Mouse (Mus musculus) brain, embryonic 14.5 days (tissue): ENCODE measurements around the gene Sp2. TPM values are rescaled to one million over a fixed set of nuclear protein-coding genes. Genes with fewer than 3 reads are reported as not detected.

Experiments used
- DNase-seq: peaks from one replicate; pipeline ENCODE4 v3.0.0-alpha.2; 2011; ENCODE audit warnings: low read depth
- CTCF ChIP-seq: fragments of 200-500 bp; IDR thresholded peaks from 2 replicates; pipeline ENCODE4 v1.5.1; 2012; ENCODE audit warnings: inconsistent platforms, mild to moderate bottlenecking, moderate library complexity, borderline replicate concordance; ENCODE audit not compliant: insufficient read depth, insufficient read length; ENCODE audit errors: extremely low read depth
- POLR2A ChIP-seq: fragments of 200-500 bp; IDR thresholded peaks from 2 replicates; pipeline ENCODE4 v1.6.1; 2012; ENCODE audit warnings: mild to moderate bottlenecking, inconsistent platforms, borderline replicate concordance; ENCODE audit not compliant: poor library complexity, insufficient read depth, insufficient read length, severe bottlenecking; ENCODE audit errors: extremely low read depth
- polyA plus RNA-seq: library from polyadenylated mRNA; depleted of rRNA; stranded (reverse); fragments of >200 nt; gene quantifications from 2 replicates; pipeline ENCODE4 v1.2.3, GENCODE M21; 2012

Sp2 gene
- polyA plus RNA-seq, 1 experiment = 17.8 TPM

- peak; percentile 48; the same call in 1 of the 2 replicates for TF ChIP-seq POLR2A
- peak; percentile 6; the same call in 1 of the 2 replicates for TF ChIP-seq CTCF
- DNase-seq = peak; percentile 94
These were observed 5.7 kb downstream of the Sp2 start for GRCm38 (mm10) chr11:96976911-96977591.

- DNase-seq = no peak
- TF ChIP-seq CTCF (no peak), POLR2A (no peak)
These were observed 6.4 kb downstream of the Sp2 start for GRCm38 (mm10) chr11:96976379-96976687.

GRCm38 (mm10) chr11:96975511-96976378 is 7.0 kb downstream of the Sp2 start:
- TF ChIP-seq POLR2A = no peak
- no peak for TF ChIP-seq CTCF
- peak; percentile 8 for DNase-seq

GRCm38 (mm10) chr11:96974813-96975212 is 7.9 kb downstream of the Sp2 start:
- TF ChIP-seq POLR2A (no peak), CTCF (no peak)

GRCm38 (mm10) chr11:96973426-96973964 is 9.3 kb downstream of the Sp2 start:
- TF ChIP-seq CTCF (no peak), POLR2A (no peak)
- DNase-seq = peak; percentile 9

More at GRCm38 (mm10) chr11:96974813-96975212, 7.9 kb downstream of the Sp2 start:
- DNase-seq = no peak

- no peak for TF ChIP-seq CTCF
- TF ChIP-seq POLR2A = no peak
- peak; percentile 22 for DNase-seq
These were observed 9.9 kb downstream of the Sp2 start for GRCm38 (mm10) chr11:96972906-96973305.

GRCm38 (mm10) chr11:96970341-96970740 is 12.4 kb downstream of the Sp2 start:
- DNase-seq = no peak
- TF ChIP-seq CTCF (no peak), POLR2A (no peak)

- TF ChIP-seq POLR2A = no peak
- TF ChIP-seq CTCF = no peak
- DNase-seq = peak; percentile 11
These were observed 13.0 kb downstream of the Sp2 start for GRCm38 (mm10) chr11:96969746-96970145.

GRCm38 (mm10) chr11:96969280-96969722 is 13.5 kb downstream of the Sp2 start:
- TF ChIP-seq CTCF (no peak), POLR2A (no peak)
- no peak for DNase-seq

- DNase-seq = no peak
- TF ChIP-seq POLR2A = no peak
- no peak for TF ChIP-seq CTCF
These were observed 14.3 kb downstream of the Sp2 start for GRCm38 (mm10) chr11:96968476-96968875.

- TF ChIP-seq POLR2A (no peak), CTCF (no peak)
- DNase-seq = no peak
These were observed 15.1 kb downstream of the Sp2 start for GRCm38 (mm10) chr11:96967544-96968269.

GRCm38 (mm10) chr11:96966914-96967543 is 15.7 kb downstream of the Sp2 start:
- TF ChIP-seq POLR2A = no peak
- no peak for TF ChIP-seq CTCF
- DNase-seq = no peak

- TF ChIP-seq CTCF = no peak
- TF ChIP-seq POLR2A = no peak
- no peak for DNase-seq
These were observed 16.6 kb downstream of the Sp2 start for GRCm38 (mm10) chr11:96966172-96966571.

GRCm38 (mm10) chr11:96963580-96963979 is 19.2 kb downstream of the Sp2 start:
- no peak for TF ChIP-seq POLR2A
- peak; percentile 93 for TF ChIP-seq CTCF
- DNase-seq = peak; percentile 86
